Mouse (Mus musculus) brain, embryonic 14.5 days (tissue): ENCODE results near the gene Ppp1r26.
A peak's percentile ranks its signal among the peaks of the same experiment; 100 is the strongest.

Experiments used
- CTCF ChIP-seq: fragments of 200-500 bp; IDR thresholded peaks from 2 replicates; pipeline ENCODE4 v1.5.1; 2012; ENCODE audit warnings: inconsistent platforms, mild to moderate bottlenecking, moderate library complexity, borderline replicate concordance; ENCODE audit not compliant: insufficient read depth, insufficient read length; ENCODE audit errors: extremely low read depth
- POLR2A ChIP-seq: fragments of 200-500 bp; IDR thresholded peaks from 2 replicates; pipeline ENCODE4 v1.6.1; 2012; ENCODE audit warnings: mild to moderate bottlenecking, inconsistent platforms, borderline replicate concordance; ENCODE audit not compliant: poor library complexity, insufficient read depth, insufficient read length, severe bottlenecking; ENCODE audit errors: extremely low read depth

- TF ChIP-seq CTCF (peak; percentile 61; the same call in 1 of the 2 replicates), POLR2A (no peak)
Measured at GRCm38 (mm10) chr2:28463919-28464318, 17.3 kb downstream of the Ppp1r26 start.
